Mouse (Mus musculus): ENCODE measurements around the gene Olfr157.
"Not testable (repeated sequence)": the region's sequence is repeated elsewhere in the genome, so short reads cannot be mapped to it uniquely, and the experiment has no call there.

Gene Olfr157

DNA sequence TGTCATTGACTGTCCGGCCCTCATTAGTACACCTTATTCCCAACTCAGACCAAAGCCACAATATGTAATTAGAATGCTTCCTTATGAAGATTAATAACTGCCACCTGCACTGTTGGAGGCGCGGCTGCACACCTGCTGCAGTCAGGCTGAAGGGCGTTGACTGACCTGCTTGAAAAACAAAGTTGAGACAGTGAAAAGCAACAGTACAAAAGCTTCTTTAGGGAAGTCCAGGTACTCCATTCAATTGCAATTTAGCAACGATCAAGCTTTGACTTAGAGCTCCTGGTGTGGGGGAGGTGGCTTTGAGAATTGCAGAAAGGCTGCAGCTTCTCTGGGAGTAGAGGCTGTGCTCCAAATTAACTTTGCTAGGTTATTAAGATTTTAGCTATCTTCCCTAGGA, 44.2 kb downstream of the Olfr157 start:
- not testable (repeated sequence) for DNase-seq (ENCODE audit: low spot score)

DNA sequence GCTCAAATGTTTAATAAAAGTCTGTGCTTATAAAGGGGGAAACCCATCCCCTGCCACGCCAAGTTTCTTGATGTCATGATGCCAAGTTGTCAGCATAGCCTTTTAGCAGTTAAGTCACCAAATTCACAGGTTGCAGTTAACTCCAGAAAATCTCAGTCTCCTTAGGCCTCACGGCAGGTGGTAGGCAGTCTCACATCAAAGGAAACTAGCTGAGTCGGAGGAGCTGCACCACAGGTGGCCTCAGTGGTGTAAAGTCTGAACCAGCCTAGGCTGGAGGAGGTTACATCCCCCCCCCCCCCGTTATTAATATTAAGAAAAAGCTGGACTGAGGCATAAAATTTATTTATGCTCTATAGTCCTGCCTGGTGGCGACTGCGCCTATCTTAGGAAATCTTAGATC, 44.7 kb downstream of the Olfr157 start:
- DNase-seq (ENCODE audit: low spot score): no peak
